Mouse (Mus musculus): ENCODE data around the gene Calcb.

Gene Calcb

DNA sequence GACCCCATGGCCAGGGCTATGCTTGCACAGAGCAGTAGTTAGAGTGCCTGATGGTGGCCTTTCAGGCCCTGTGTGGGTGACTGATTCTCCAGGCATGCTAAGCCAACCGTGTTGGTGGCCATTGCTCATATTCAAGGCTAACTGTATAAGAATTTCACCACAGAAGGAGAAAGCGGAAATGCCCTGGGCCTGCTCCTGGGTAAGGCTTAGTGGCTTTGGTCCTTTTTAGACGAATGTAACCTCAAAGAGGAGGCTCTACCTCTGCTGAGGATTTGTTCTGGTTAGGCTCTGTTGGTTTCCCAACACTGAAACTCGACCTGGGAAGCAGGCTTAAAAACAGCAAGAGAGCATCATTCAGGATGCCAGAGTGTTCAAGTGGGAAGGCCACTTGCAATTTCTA is 29.8 kb downstream of the Calcb start:
- in situ Hi-C loops (cut with MseI, MboI): no loop called here

DNA sequence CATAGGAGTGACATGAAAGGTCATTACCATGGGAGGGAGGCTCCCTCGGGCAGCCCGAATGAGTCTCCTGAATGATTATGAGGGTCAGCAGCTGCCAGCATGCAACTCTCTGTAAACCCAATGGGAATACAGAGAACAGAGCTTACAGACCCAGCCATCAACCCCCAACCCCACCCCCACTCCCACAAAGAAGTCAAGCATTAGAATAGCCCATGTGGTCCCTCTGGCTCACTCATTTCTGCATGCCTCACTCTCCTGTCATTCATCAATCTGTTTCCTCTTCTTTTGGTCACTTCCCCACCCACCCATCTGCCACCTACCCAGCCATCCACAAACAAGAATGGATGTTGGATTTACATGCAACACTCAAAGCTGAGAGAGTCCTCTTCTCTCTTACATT is 35.0 kb downstream of the Calcb start:
- in situ Hi-C loops (cut with MseI, MboI): no loop called here

DNA sequence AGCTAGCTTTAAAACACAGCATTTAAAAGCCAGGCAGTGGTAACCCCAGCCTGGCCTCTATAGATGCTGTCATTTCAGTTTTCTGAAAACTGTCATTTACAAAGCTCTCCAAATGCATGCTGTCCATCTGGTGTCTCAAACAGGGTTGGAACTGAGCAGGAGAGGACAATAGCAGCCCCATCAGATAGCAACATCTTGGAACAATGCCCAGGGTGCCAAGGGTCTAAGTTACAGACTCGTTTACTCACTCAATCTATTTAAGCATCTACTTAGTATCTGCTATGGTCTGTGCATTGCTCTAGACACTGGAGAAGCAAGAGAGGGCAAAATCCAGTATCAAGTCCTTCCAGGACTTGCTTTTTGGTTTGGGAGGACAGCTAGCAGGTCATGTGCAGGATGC is 35.8 kb downstream of the Calcb start:
- in situ Hi-C loops (cut with MseI, MboI): no loop called here

DNA sequence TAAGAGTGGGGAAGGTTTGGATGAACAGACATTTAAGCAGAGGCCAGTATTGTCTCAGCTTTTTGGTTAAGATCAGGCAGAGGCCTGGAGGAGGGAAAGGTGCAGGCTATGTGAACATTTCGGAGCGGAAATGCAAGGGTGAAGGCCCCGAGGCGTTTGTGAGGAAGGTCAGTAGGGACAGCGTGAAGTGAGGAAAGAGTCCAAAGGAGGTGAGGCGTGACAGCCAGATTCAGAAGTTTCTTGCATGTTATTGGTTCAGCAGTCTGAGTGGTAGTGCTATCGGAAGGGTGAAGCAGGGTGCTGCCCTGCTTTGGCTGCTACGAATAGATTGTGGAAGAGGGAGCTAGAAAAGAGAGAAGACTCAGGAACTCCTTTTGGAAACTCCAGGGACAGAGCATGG is 36.2 kb downstream of the Calcb start:
- in situ Hi-C loops (cut with MseI, MboI): no loop called here

DNA sequence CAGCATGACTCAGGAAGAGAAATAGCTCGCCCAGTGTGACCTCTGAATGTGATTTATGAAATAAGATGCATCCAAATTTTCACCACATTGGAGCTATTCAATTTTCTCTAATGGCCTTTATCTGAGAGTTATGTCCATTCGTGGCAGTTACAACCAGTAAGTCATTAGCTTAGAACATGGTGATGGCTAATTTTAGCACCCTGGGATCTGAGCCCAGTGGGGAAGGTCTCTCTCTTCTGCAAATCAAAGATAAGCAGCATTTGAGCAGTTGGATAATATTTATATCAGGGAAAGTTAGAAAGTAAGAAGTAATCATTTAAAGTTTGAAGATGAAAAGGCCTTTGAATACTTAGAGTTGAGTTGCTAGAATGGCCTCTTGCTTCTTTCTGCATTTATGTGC is 44.2 kb downstream of the Calcb start:
- in situ Hi-C loops (cut with MseI, MboI): no loop called here

DNA sequence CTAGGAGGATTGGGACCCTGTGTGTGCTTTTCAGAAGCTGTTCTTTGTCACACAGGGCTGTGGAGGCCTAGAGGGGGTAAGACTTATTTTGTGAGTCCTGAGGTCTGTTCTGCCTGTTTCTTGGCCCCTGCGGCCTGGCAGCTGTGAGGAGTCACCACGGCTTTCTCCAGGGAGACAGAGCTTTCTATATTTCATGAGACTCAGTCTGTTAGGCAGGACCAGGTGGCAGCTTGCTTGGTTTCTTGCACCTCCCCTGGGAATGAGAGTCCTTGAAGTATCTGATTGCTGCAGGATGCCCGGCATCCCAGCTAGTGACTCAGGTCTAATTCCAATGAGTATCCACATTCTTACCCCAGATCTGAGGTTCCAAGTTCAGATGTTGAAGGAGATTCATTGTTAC is 46.8 kb downstream of the Calcb start:
- in situ Hi-C loops (cut with MseI, MboI): no loop called here

DNA sequence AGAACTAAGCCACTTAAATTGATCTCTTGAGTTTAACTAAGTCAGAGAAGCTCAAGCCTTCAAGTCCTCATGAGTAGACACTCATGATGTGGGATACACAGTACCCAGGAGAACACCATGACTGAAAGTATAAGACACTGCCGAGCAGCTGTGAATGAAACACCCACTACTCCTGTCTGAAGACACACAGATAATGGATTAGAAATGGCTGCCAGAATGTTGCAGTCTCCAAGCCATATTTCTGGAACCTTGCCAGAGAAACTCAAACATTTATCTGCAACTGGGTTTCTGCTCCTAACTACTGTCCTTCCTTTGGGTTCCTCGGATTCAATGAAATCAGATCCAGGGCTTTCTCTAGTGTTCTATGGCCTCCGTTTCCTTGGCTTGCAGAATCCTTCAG is 48.1 kb downstream of the Calcb start:
- in situ Hi-C loops (cut with MseI, MboI): no loop called here

DNA sequence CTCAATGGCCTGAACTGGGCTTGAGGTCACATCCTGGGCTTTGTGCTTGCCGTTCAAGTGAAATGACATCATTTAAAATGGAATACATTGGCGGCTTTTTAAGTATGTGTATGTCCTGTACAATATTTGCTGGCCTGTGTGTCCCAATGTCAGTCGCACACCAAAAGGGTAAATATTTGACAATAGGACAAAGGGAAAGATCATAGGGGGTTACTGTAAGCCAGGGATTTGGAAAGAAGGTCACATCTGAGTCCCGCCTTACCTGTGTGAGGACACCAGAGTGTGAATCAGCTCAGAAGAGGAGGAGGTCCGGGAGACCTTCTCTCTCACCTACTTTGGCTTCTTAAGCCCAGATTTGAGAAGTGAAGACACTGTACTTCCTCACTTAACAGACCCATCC is 50.1 kb downstream of the Calcb start:
- in situ Hi-C loops (cut with MseI, MboI): no loop called here

DNA sequence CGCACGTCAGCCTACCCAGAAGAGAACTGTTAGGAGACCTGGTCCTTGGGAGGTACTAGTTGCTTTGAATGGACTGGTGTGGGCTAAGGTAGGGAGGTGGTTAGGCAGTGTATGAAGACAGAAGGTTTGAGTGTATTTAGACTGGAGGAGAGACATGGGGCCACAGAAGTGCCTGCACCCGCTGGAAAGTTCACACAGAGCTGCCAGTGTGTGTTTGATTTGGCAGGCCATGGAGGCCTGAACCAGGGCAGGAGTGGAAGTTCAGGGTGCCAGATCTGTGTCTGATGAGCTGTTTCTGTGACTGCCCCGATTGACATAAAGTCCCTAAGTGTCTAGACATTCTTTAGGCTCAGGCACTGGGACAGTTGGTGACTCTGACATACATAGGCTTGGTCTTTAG is 50.6 kb downstream of the Calcb start:
- in situ Hi-C loops (cut with MseI, MboI): no loop called here

DNA sequence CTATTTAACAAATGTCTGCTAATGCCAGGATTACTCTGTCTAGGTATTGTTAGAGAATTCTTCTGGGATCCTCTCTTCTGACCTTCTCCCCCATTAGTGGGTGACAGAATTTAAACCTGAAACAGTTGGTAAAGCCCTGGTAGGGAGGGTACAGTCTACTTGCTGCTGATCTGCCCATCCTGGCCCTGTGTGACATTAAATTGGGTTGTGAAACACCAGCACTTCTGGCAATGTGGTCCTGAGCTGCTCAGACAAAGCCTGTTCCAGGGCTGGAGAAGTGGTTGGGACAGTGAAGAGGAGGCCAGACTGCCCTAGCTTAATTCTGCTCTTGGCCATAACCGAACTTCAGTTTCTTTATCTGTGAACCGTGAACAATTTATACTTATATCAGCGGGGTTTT is 52.1 kb downstream of the Calcb start:
- in situ Hi-C loops (cut with MseI, MboI): no loop called here

DNA sequence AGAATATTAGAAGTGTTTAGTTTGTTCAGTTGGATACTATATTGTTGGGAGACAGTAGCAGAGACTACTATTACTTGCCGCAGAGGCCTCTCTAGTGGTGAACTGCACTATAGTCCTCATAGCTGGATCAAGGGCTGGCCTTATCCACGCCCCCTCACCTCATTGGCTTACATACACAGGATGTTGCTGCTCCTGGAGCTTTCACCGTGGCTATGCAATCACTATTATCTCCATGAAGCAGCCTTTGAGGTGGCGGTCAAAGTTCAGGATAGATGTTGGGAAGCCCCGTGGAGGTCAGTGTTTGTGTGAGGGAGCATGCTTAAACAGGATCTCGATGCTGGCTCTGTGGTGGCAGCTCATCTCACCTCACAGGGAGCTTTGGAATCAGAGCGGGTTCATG is 53.4 kb downstream of the Calcb start:
- in situ Hi-C loops (cut with MseI, MboI): no loop called here
